Mouse (Mus musculus) cerebellum, adult 11 months (tissue): ENCODE measurements around the gene Dync1h1.
"Not testable (repeated sequence)": the region's sequence is repeated elsewhere in the genome, so short reads cannot be mapped to it uniquely, and the experiment has no call there.

Experiments used
- DNase-seq: peaks from one replicate; pipeline ENCODE4 v3.0.0; 2022

Gene Dync1h1

GRCm38 (mm10) chr12:110608460-110609152 lies 7.4 kb downstream of the Dync1h1 start:
- DNase-seq: peak; percentile 55

GRCm38 (mm10) chr12:110609153-110609497 lies 7.9 kb downstream of the Dync1h1 start:
- DNase-seq: no peak

- no peak for DNase-seq
Observed at GRCm38 (mm10) chr12:110610713-110611112, 9.5 kb downstream of the Dync1h1 start.

GRCm38 (mm10) chr12:110630056-110630455 lies 28.8 kb downstream of the Dync1h1 start:
- no peak for DNase-seq

GRCm38 (mm10) chr12:110636293-110636692 lies 35.0 kb downstream of the Dync1h1 start:
- no peak for DNase-seq

- no peak for DNase-seq
Observed at GRCm38 (mm10) chr12:110637507-110638114, 36.4 kb downstream of the Dync1h1 start.

GRCm38 (mm10) chr12:110650241-110650641 lies 49.0 kb downstream of the Dync1h1 start:
- no peak for DNase-seq

- DNase-seq: no peak
Observed at GRCm38 (mm10) chr12:110651464-110651863, 50.2 kb downstream of the Dync1h1 start.

- no peak for DNase-seq
Observed at GRCm38 (mm10) chr12:110661746-110662145, 60.5 kb downstream of the Dync1h1 start.

- no peak for DNase-seq
Observed at GRCm38 (mm10) chr12:110667466-110668077, 66.3 kb downstream of the Dync1h1 start.

- no peak for DNase-seq
Observed at GRCm38 (mm10) chr12:110674243-110674642, 73.0 kb downstream of the Dync1h1 start.

- DNase-seq: no peak
Observed at GRCm38 (mm10) chr12:110681191-110681590, 79.9 kb downstream of the Dync1h1 start.

- no peak for DNase-seq
Observed at GRCm38 (mm10) chr12:110681878-110682277, 80.6 kb downstream of the Dync1h1 start.

GRCm38 (mm10) chr12:110682561-110683299 lies 81.5 kb downstream of the Dync1h1 start, which contains the start of gene 1700001K19Rik:
TSS of gene 1700001K19Rik (minus strand) at chr12:110682619.
- no peak for DNase-seq

- no peak for DNase-seq
Observed at GRCm38 (mm10) chr12:110683580-110683979, 82.3 kb downstream of the Dync1h1 start.

GRCm38 (mm10) chr12:110687894-110688734 lies 86.9 kb downstream of the Dync1h1 start:
- DNase-seq: no peak

GRCm38 (mm10) chr12:110688921-110689320 lies 87.7 kb downstream of the Dync1h1 start:
- DNase-seq: not testable (repeated sequence)

- no peak for DNase-seq
Observed at GRCm38 (mm10) chr12:110689919-110690643, 88.8 kb downstream of the Dync1h1 start.

GRCm38 (mm10) chr12:110693378-110693777 lies 92.1 kb downstream of the Dync1h1 start:
- not testable (repeated sequence) for DNase-seq

- peak; percentile 69 for DNase-seq
Observed at GRCm38 (mm10) chr12:110695676-110696171, 94.5 kb downstream of the Dync1h1 start.

- peak; percentile 99 for DNase-seq
Observed at GRCm38 (mm10) chr12:110696173-110696974, 95.1 kb downstream of the Dync1h1 start.
